Mouse (Mus musculus): ENCODE results near the gene Alkbh1. TPM values are rescaled to one million over a fixed set of nuclear protein-coding genes. Genes with fewer than 3 reads are reported as not detected.

Alkbh1 gene
- total and polyA plus RNA-seq, 3 experiments, result 41.4 to 48.9 TPM; not detected in 1

DNA sequence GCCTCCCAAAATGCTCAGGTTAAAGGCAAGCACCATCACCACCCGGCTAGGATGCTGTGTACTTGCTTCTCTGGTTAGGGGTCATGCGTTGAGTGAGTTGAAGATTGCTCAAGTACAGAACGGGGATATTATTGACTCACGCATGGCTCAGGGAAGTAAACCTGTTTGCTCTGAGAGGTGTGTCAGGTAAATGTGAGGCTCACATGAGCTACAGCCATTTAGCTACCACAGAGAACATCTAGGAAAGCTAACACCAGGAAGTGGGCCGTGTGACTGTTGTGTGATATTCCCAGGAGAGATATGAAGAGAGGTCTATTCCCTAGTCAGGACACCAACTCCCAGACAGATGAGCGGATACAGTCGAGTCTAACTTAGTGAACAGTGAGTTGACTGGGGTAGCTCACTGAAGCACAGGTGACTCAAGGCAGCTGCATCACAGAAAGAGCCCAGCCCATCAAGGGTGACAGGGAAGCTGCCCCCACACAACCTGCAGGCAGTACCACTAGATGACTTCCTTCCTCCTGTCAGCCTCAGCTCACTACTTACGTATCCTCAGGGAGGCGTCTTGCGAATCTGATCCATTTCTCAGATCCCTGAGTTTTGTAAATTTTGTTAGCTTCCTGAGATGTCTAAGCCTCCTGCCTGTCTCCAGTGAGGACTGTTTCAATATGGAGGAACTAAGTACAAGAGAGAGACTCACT, 44.5 kb downstream of the Alkbh1 start:
- Histone ChIP-seq H3K9me3 (replicated peaks; ENCODE audit: insufficient read depth, low read length) (no peaks in the 10 kb centered on the region), H3K79me2 (ENCODE audit: control insufficient read depth, insufficient read depth, low read length, poor library complexity) (no peaks in the 10 kb centered on the region), H3K27ac (ENCODE audit: control insufficient read depth, low read depth, low read length) (no peak overlapping the region), H3K4me3 (ENCODE audit: control insufficient read depth in 1 of 2, insufficient read depth in 1 of 2, low read depth in 2 of 2, low read length in 2 of 2) (no peak overlapping the region), H3K36me3 (ENCODE audit: control insufficient read depth in 1 of 2, insufficient read depth in 2 of 2, low read length in 2 of 2) (no peaks in the 10 kb centered on the region), H3K4me1 (ENCODE audit: control insufficient read depth in 1 of 2, insufficient read depth in 2 of 2, low read length in 2 of 2) (no peaks in the 10 kb centered on the region), H3K9ac (ENCODE audit: control insufficient read depth, low read depth, low read length, poor library complexity, severe bottlenecking) (no peak overlapping the region), H3K27me3 (ENCODE audit: control insufficient read depth in 1 of 2, insufficient read depth in 2 of 2, low read length in 2 of 2) (no peaks in the 10 kb centered on the region)
- DNase-seq (ENCODE audit: low read depth, low spot score), result no peak
- TF ChIP-seq TBP (IDR thresholded peaks at IDR 0.05; ENCODE audit: low read depth, low read length) (no peak), NRF1 (IDR thresholded peaks at IDR 0.05; ENCODE audit: insufficient read depth, low read depth, low read length, poor library complexity, severe bottlenecking) (no peak), RAD21 (IDR thresholded peaks at IDR 0.05; ENCODE audit: low read depth, low read length) (no peak), KAT2A (conservative IDR thresholded peaks at IDR 0.05; ENCODE audit: low read depth, low read length) (no peak), SIN3A (IDR thresholded peaks at IDR 0.05; ENCODE audit: low read length) (no peak)

DNA sequence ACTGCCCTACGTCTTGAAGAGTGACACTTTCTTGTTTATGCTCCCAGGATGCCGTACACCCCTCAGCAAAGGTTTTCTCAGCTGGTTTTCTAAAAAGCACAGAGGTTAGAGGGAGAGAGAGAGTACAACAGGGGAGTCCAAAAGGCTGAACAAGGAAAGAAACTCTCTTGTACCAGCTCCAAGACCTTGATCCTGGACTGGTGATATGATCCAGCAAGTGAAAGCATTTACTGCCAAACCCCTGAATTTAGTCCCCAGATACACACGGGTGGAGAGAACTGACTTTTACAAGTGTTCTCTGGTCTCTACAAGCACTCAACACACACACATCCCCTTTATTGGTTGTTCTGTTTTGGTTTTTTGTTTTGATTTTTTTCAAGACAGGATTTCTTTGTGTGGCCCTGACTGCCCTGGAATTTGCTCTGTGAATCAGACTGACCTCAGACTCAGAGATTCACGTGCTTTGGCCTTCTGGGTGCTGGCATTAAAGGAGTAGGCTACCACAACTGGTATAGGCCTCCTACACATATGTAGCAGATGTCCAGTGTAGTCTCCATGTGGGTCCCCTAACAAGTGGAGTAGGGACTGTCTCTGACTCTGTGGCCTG, 45.9 kb downstream of the Alkbh1 start:
- Histone ChIP-seq H3K9ac (ENCODE audit: control insufficient read depth, low read depth, low read length, poor library complexity, severe bottlenecking) (no peak overlapping the region), H3K4me1 (ENCODE audit: control insufficient read depth in 1 of 2, insufficient read depth in 2 of 2, low read length in 2 of 2) (no peaks in the 10 kb centered on the region), H3K27ac (ENCODE audit: control insufficient read depth, low read depth, low read length) (no peak overlapping the region), H3K27me3 (ENCODE audit: control insufficient read depth in 1 of 2, insufficient read depth in 2 of 2, low read length in 2 of 2) (no peaks in the 10 kb centered on the region), H3K36me3 (ENCODE audit: control insufficient read depth in 1 of 2, insufficient read depth in 2 of 2, low read length in 2 of 2) (no peaks in the 10 kb centered on the region), H3K9me3 (replicated peaks; ENCODE audit: insufficient read depth, low read length) (no peaks in the 10 kb centered on the region), H3K79me2 (ENCODE audit: control insufficient read depth, insufficient read depth, low read length, poor library complexity) (no peaks in the 10 kb centered on the region), H3K4me3 (ENCODE audit: control insufficient read depth in 1 of 2, insufficient read depth in 1 of 2, low read depth in 2 of 2, low read length in 2 of 2) (no peak overlapping the region)
- no peak for DNase-seq (ENCODE audit: low read depth, low spot score)
- TF ChIP-seq MAX (IDR thresholded peaks at IDR 0.05; ENCODE audit: low read length) (no peak), GABPA (IDR thresholded peaks at IDR 0.05; ENCODE audit: low read depth, low read length) (no peak), POLR2AphosphoS5 (IDR thresholded peaks at IDR 0.05; ENCODE audit: borderline replicate concordance, low read depth, low read length) (no peak), SMC3 (IDR thresholded peaks at IDR 0.05; ENCODE audit: low read depth, low read length) (no peak), TAL1 (IDR thresholded peaks at IDR 0.05; ENCODE audit: low read length) (no peak), POLR2AphosphoS2 (IDR thresholded peaks at IDR 0.05; ENCODE audit: low read length) (no peak), ZMIZ1 (IDR thresholded peaks at IDR 0.05; ENCODE audit: low read depth, low read length) (no peak), BHLHE40 (IDR thresholded peaks at IDR 0.05; ENCODE audit: borderline replicate concordance, low read depth, low read length) (no peak), CHD1 (IDR thresholded peaks at IDR 0.05; ENCODE audit: low read depth, low read length) (no peak), TBP (IDR thresholded peaks at IDR 0.05; ENCODE audit: low read depth, low read length) (no peak), UBTF (IDR thresholded peaks at IDR 0.05; ENCODE audit: borderline replicate concordance, insufficient read depth, low read depth, low read length) (no peak), MYB (IDR thresholded peaks at IDR 0.05; ENCODE audit: low read depth, low read length) (no peak), TCF12 (IDR thresholded peaks at IDR 0.05; ENCODE audit: low read depth, low read length) (no peak)
